Mouse (Mus musculus) ovary, postnatal 14 days (tissue): ENCODE results near the gene Pum3.
"Not testable (repeated sequence)": the region's sequence is repeated elsewhere in the genome, so short reads cannot be mapped to it uniquely, and the experiment has no call there.

Experiments used
- DNase-seq: peaks from one replicate; pipeline ENCODE4 v3.0.0; 2022; ENCODE audit warnings: low spot score

The Pum3 gene

GRCm38 (mm10) chr19:27392431-27392830, 37.2 kb downstream of the Pum3 start:
- no peak for DNase-seq

- no peak for DNase-seq
Measured at GRCm38 (mm10) chr19:27391344-27391743, 38.3 kb downstream of the Pum3 start.

GRCm38 (mm10) chr19:27389566-27389965, 40.1 kb downstream of the Pum3 start:
- not testable (repeated sequence) for DNase-seq

GRCm38 (mm10) chr19:27385304-27385703, 44.3 kb downstream of the Pum3 start:
- DNase-seq: no peak

DNA sequence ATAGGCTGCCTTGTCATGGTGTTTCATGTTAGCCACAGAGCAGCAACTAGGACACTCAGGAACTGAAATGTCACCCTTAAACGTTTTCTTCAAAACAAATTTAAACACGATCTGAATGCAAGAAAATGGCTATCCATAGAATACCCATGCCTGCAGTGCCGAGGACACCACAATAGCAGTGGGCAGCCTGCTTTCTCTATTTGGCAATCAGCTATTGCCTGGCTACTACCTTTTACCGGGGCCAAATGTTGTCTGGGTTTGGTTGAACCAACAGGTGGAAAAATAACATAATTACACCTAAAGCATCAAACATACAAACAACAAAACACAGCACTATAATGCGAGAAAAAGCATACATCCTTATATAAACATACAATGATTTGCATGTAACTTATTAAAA, 46.4 kb downstream of the Pum3 start:
- DNase-seq: no peak

GRCm38 (mm10) chr19:27382131-27382530, 47.5 kb downstream of the Pum3 start:
- DNase-seq: no peak

GRCm38 (mm10) chr19:27379712-27380401, 49.8 kb downstream of the Pum3 start:
- no peak for DNase-seq

- no peak for DNase-seq
Measured at GRCm38 (mm10) chr19:27370784-27371183, 58.8 kb downstream of the Pum3 start.

DNA sequence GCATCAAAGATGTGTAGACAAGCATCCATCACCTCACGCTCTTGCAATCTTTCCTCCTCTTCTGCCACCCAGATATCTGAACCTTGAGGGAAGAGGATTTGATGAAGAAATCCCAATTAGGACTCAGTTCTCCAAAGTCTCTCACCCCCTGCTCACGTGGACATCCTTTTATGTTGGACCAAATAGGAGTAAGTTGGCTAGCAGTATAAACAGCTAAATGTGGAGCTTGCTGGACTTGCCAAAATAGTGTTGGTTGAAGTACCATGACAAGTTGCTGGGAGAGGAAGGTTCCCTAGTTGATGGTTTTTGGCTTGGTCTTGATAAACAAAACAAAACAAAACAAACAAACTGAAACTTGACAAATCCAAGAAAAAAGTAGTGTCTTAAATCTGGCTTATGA, 59.5 kb downstream of the Pum3 start:
- no peak for DNase-seq

DNA sequence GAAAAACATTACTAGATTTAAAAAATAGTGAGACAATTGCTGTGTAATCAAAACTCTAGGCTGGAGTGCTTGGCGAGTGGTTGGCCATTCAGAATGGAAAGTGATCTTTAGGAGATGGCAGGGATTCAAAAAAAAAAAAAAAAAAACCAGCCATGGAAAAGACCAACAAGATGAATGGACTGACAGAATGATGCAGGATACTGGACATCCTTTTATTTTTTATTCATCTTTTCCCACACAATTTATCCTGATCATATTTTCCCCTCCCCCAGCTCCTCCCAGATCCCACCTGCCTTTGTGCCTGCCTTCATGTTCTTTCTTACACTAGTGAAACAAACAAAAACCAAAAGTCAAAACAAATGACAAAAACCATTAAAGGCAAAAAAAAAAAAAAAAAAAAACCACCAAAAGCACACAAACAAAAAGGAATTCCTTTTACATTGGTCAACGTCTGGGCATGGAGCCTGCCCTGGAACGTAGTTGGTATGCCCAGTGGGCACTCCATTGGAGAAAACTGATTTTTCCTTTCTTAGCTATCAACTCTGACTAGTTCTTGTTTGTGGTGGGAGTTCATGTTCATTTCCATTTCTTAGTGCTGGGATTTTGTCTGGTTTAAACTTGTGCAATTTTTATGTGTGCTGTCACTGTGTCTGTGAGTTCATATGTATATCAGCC, 60.0 kb downstream of the Pum3 start:
- DNase-seq: no peak

GRCm38 (mm10) chr19:27366113-27366746, 63.4 kb downstream of the Pum3 start:
- DNase-seq: no peak

DNA sequence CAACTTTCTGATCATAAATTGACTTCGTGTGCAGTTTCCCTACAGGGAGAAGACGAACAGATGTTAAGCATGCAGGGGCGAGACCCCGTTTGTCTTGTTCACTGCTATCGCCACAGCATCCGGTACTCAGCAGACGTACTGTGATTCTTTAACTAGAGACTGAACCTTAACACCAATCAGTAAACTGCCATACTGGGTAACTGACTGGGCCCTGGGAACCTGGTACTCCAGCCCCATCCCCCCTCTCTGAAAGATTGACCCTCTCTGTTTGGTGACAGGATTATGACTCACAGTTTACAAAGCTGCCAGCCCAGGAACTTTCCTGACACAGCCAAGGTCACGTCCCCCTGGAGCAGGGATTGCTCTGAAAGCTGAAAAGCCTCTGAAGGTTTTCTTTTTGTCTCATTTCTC, 65.1 kb downstream of the Pum3 start:
- DNase-seq: peak; percentile 36

DNA sequence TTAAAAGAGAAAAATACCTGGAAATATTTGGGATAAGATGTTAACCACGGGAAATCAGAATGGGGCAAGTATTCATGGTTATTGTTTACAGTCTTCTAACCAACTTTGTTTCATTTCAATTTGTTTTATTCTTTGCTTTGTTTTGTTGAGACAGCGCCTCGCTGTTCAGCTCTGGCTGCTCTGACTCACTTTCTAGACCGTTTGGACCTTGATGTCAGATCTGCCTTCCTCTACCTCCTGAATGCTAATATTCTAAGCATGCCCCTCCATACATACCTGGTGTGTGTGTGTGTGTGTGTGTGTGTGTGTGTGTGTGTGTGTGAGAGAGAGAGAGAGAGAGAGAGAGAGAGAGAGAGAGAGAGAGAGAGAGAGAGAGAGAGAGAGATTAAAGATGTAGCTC, 65.7 kb downstream of the Pum3 start:
- no peak for DNase-seq

DNA sequence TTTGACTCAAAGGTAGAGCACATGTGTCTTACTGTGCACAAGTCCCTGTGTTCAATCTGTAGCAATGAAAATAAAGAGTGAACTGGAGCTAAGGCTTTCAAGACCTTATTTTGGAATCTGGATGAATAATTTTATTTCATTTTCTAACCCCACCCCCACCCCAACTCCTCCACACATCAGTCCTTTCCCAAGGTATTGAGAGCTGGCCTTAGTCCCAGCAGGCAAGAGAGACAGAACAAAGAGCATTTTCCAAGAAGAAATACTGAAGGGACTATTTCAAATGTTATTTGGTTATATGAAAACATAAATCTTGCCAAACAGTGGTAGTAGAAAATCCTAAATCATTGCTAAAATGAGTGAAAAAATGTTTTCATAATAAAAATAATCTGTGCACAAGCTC, 69.2 kb downstream of the Pum3 start:
- DNase-seq: no peak

DNA sequence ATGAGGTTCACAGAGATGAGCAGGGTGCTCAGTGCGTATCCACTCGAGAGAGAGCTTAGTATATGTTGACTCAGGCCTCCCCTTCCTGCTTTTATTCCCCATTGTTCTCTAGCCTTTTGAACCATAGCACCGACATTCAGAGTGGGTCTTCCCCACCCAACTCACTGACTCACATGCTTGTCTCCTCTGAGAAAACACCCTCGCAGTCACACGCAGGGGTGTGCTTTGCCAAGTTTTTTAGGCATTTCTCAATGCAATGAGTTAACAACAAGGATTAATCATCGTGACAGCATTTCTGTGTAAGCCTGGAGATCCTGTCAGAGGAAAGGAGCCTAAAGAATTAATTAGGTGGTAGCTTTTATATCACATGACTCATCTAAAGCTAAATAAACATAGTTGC, 77.9 kb downstream of the Pum3 start:
- DNase-seq: no peak

DNA sequence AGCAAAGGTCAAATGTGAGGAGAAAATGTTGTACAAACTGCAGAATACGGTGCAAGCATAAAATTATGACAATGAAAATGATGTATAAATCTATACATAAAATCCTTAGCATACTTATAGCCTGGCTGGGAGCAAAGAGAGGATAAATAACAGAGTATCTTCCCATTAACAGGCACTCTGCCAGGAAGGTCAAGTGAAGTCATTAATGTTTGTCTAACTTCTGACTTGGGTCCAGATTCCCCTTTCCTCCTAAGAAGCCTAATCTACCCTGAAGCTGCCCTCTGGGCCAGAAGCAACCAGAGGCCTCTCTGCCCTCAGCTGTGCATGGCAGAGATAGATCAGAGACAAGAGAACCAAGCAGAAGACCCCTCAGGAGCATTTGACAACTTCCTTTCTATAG, 83.1 kb downstream of the Pum3 start:
- DNase-seq: no peak
